Mouse (Mus musculus) intestine, embryonic 15.5 days (tissue): ENCODE results near the gene Spdye4c. TPM values are rescaled to one million over a fixed set of nuclear protein-coding genes. Genes with fewer than 3 reads are reported as not detected.
A peak's percentile ranks its signal among the peaks of the same experiment; 100 is the strongest.

Source experiments
- ATAC-seq: fragments of 200-750 bp; cut with Nextera tagmentation; 2 replicates; pipeline ENCODE4 v1.8.0; 2017; ENCODE audit warnings: moderate TSS enrichment, moderate library complexity
- H3K27ac ChIP-seq: fragments of 300-500 bp; sonication (generic); 2 replicates; pipeline ENCODE4 v1.5.1; 2015; ENCODE audit warnings: mild to moderate bottlenecking, inconsistent platforms
- H3K27me3 ChIP-seq: fragments of 300-500 bp; sonication (generic); replicated peaks from 2 replicates; pipeline ENCODE4 v1.6.1; 2015; ENCODE audit warnings: inconsistent platforms
- H3K36me3 ChIP-seq: fragments of 300-500 bp; sonication (generic); 2 replicates; pipeline ENCODE4 v1.6.1; 2015; ENCODE audit warnings: inconsistent platforms
- H3K4me1 ChIP-seq: fragments of 300-500 bp; sonication (generic); replicated peaks from 2 replicates; pipeline ENCODE4 v1.6.1; 2015; ENCODE audit warnings: inconsistent platforms
- H3K4me2 ChIP-seq: fragments of 300-500 bp; sonication (generic); replicated peaks from 2 replicates; pipeline ENCODE4 v1.6.1; 2015; ENCODE audit warnings: mild to moderate bottlenecking, inconsistent platforms
- H3K4me3 ChIP-seq: fragments of 300-500 bp; sonication (generic); replicated peaks from 2 replicates; pipeline ENCODE4 v1.5.1; 2015; ENCODE audit warnings: inconsistent platforms
- H3K9ac ChIP-seq: fragments of 300-500 bp; sonication (generic); 2 replicates; pipeline ENCODE4 v1.6.1; 2015; ENCODE audit warnings: inconsistent platforms
- H3K9me3 ChIP-seq: fragments of 300-500 bp; sonication (generic); 2 replicates; pipeline ENCODE4 v1.6.1; 2016; ENCODE audit warnings: inconsistent platforms
- WGBS: fragments of 180-500 bp; shearing (Covaris S2); methylation state at CpG from one replicate; pipeline ENCODE4 v1.1.7; 2015; 5-methylcytosine and 5-hydroxymethylcytosine counted together
- polyA plus RNA-seq: library from polyadenylated mRNA; unstranded; fragments of >200 nt; fragmentation: Nextera tagmentation; extraction: Ambion mirVana; gene quantifications from 2 replicates; pipeline ENCODE4 v1.2.1, GENCODE M21; 2015

Spdye4c gene
- polyA plus RNA-seq, result not detected in 2 replicates

GRCm38 (mm10) chr2:128590909-128591308 is at the start of gene Spdye4c:
TSS of gene Spdye4c (plus strand) at chr2:128591209.
- no peak for ATAC-seq
- Histone ChIP-seq H3K27me3 (no peaks in the 10 kb centered on the region), H3K9ac (no peak within 1 kb of the TSS), H3K36me3 (no peaks in the 10 kb centered on the region), H3K4me2 (no peak within 1 kb of the TSS), H3K4me1 (no peaks in the 10 kb centered on the region), H3K27ac (no peak within 1 kb of the TSS), H3K9me3 (no peaks in the 10 kb centered on the region), H3K4me3 (no peak within 1 kb of the TSS)
- 88% methylated on average over 3 of the region's 3 CpGs for WGBS

DNA sequence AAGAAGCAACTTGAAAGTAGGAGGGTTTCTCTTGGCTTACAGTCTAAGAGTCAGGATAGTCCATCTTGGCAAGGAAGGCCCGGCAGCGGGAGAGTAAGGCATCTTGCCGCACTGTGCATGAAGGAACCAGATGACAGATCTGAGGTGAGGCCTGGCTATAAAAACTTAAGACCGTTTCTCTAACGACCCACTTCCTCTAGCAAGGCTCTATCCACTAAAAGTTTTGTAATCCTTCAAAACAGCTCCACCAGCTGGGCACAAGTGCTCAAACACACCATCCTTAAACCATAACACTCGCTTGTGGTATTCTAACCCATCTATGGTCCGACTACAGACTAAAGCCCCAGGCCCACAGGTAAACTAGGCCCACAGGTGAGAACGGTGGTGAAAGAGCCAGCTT is 47.5 kb upstream of the Spdye4c start:
- Histone ChIP-seq H3K27ac (peak overlapping the region; percentile 15; the same call in 1 of the 2 replicates), H3K36me3 (no peaks in the 10 kb centered on the region), H3K27me3 (no peaks in the 10 kb centered on the region), H3K4me1 (peaks cover 10% of the 10 kb centered on the region; the same call in 1 of the 2 replicates), H3K9me3 (no peaks in the 10 kb centered on the region), H3K4me3 (no peak overlapping the region), H3K4me2 (no peak overlapping the region), H3K9ac (no peak overlapping the region)
- 68% methylated on average over 8 of the region's 8 CpGs for WGBS
- no peak for ATAC-seq

- Histone ChIP-seq H3K27ac (no peak overlapping the region), H3K36me3 (no peaks in the 10 kb centered on the region), H3K4me2 (no peak overlapping the region), H3K4me3 (no peak overlapping the region), H3K27me3 (no peaks in the 10 kb centered on the region), H3K9ac (no peak overlapping the region), H3K4me1 (peaks cover 13% of the 10 kb centered on the region), H3K9me3 (no peaks in the 10 kb centered on the region)
- WGBS, result 60% methylated on average over 5 of the region's 5 CpGs
- ATAC-seq, result peak; percentile 37; the same call in 1 of the 2 replicates
Measured at GRCm38 (mm10) chr2:128544421-128545137, 46.4 kb upstream of the Spdye4c start.

- no peak for ATAC-seq
- H3K4me2 ChIP-seq, result no peak overlapping the region
- no peak overlapping the region for H3K9ac ChIP-seq
- no peaks in the 10 kb centered on the region for H3K27me3 ChIP-seq
- H3K27ac ChIP-seq, result no peak overlapping the region
- H3K36me3 ChIP-seq, result no peaks in the 10 kb centered on the region
- no peak overlapping the region for H3K4me3 ChIP-seq
- no peaks in the 10 kb centered on the region for H3K9me3 ChIP-seq
- peaks cover 19% of the 10 kb centered on the region for H3K4me1 ChIP-seq
- 78% methylated on average over 7 of the region's 7 CpGs for WGBS
Measured at GRCm38 (mm10) chr2:128545447-128545846, 45.6 kb upstream of the Spdye4c start.

DNA sequence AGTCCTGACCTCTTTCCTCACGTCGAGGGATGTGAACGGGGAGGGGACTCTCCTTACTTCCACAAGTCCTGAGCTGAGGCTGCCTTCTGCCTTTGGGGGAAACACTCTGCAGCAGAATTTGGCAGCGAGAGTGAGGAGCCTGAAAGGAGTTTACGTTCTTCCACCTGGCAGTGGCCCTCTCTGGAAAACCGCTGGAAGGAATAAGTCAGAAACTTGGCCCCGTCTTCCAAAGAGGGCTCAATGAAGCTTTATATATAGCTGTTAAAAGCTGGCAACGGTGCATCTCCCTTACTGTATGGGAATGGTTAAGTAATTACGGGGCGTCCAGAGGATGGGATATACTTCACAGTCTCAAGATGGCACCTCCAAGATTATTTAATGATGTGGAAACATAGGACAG is 43.9 kb upstream of the Spdye4c start:
- no peak overlapping the region for H3K9ac ChIP-seq
- 54% methylated on average over 10 of the region's 10 CpGs for WGBS
- H3K9me3 ChIP-seq, result no peaks in the 10 kb centered on the region
- no peak overlapping the region for H3K4me3 ChIP-seq
- no peak for ATAC-seq
- peaks cover 19% of the 10 kb centered on the region for H3K4me1 ChIP-seq
- H3K36me3 ChIP-seq, result no peaks in the 10 kb centered on the region
- no peak overlapping the region for H3K4me2 ChIP-seq
- H3K27me3 ChIP-seq, result no peaks in the 10 kb centered on the region
- H3K27ac ChIP-seq, result no peak overlapping the region

- peak; percentile 87 for ATAC-seq
- WGBS, result 58% methylated on average over 2 of the region's 2 CpGs
Measured at GRCm38 (mm10) chr2:128548262-128548661, 42.7 kb upstream of the Spdye4c start.

DNA sequence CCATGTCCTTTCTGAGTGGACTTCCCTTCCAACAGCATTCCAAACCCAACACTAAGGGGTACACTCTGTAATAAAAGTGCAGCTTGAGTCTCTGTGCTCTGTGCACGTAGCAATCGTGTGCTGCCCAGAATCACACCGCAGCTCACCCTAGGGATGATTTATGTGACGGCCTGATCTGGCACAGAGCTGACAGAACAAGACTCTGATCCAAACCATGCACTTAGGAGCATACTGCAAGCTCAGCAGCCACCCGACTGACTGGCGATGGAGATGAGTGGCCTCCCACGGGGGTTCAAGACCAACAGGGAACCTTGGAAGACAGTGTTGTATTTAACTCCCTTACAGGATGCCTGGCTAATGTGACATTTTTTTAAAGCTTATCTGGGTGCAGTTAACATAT is 41.4 kb upstream of the Spdye4c start:
- Histone ChIP-seq H3K4me2 (peak overlapping the region; percentile 11; the same call in 1 of the 2 replicates), H3K36me3 (no peaks in the 10 kb centered on the region), H3K9ac (no peak overlapping the region), H3K4me1 (peaks cover 16% of the 10 kb centered on the region), H3K27me3 (no peaks in the 10 kb centered on the region), H3K9me3 (no peaks in the 10 kb centered on the region), H3K4me3 (no peak overlapping the region), H3K27ac (peak overlapping the region; percentile 40; the same call in 1 of the 2 replicates)
- 17% methylated on average over 7 of the region's 7 CpGs for WGBS
- peak; percentile 58 for ATAC-seq

More at GRCm38 (mm10) chr2:128548262-128548661, 42.7 kb upstream of the Spdye4c start:
- Histone ChIP-seq H3K36me3 (no peaks in the 10 kb centered on the region), H3K4me3 (no peak overlapping the region), H3K9me3 (no peaks in the 10 kb centered on the region), H3K27me3 (no peaks in the 10 kb centered on the region), H3K9ac (no peak overlapping the region), H3K4me2 (no peak overlapping the region), H3K27ac (no peak overlapping the region), H3K4me1 (peaks cover 19% of the 10 kb centered on the region)

GRCm38 (mm10) chr2:128549963-128550362 is 41.0 kb upstream of the Spdye4c start:
- H3K9ac ChIP-seq, result no peak overlapping the region
- WGBS, result 22% methylated on average over 6 of the region's 6 CpGs
- ATAC-seq, result peak; percentile 69
- no peaks in the 10 kb centered on the region for H3K36me3 ChIP-seq
- H3K27ac ChIP-seq, result peak overlapping the region; percentile 40; the same call in 1 of the 2 replicates
- peak overlapping the region; percentile 11; the same call in 1 of the 2 replicates for H3K4me2 ChIP-seq
- H3K27me3 ChIP-seq, result no peaks in the 10 kb centered on the region
- no peak overlapping the region for H3K4me3 ChIP-seq
- H3K9me3 ChIP-seq, result no peaks in the 10 kb centered on the region
- peaks cover 12% of the 10 kb centered on the region for H3K4me1 ChIP-seq

DNA sequence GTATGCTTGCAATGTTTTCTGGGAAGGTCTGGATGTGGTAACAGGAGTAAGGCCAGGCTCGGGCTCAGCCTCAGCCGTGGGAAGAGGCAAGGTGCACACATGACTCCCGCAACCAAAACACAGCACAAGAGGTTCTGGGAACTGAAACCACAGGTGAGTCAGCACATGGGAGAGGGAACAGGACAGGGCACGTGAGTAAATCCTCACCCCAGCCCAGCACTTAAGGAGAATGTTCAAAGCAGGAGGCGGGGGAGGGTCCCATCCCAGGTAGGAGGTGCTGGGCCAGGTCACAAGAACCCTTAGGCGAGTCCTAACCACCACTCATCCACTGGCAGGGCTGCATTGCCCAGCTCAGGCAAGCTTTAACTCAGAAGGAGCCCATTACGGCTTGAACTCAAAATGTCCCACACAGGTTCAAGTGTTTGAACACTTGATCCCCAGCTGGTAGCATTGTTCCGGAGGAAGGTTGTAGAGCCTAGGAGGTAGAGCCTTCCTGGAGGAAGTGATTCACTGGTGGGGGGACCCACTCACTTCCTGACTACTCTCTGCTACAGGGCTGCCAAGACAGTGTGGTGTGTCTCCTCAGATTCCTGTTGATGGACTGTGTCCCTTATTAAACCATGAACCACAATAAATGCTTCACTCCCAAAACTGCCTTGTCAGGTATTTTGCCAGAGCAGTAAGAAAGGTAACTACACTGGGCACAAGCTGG is 38.8 kb upstream of the Spdye4c start:
- no peaks in the 10 kb centered on the region for H3K9me3 ChIP-seq
- no peak overlapping the region for H3K27ac ChIP-seq
- ATAC-seq, result no peak
- no peak overlapping the region for H3K4me3 ChIP-seq
- no peak overlapping the region for H3K9ac ChIP-seq
- no peaks in the 10 kb centered on the region for H3K27me3 ChIP-seq
- whole genome bisulfite sequencing, result 82% methylated on average over 8 of the region's 8 CpGs
- H3K4me1 ChIP-seq, result peaks cover 9% of the 10 kb centered on the region
- no peak overlapping the region for H3K4me2 ChIP-seq
- no peaks in the 10 kb centered on the region for H3K36me3 ChIP-seq

DNA sequence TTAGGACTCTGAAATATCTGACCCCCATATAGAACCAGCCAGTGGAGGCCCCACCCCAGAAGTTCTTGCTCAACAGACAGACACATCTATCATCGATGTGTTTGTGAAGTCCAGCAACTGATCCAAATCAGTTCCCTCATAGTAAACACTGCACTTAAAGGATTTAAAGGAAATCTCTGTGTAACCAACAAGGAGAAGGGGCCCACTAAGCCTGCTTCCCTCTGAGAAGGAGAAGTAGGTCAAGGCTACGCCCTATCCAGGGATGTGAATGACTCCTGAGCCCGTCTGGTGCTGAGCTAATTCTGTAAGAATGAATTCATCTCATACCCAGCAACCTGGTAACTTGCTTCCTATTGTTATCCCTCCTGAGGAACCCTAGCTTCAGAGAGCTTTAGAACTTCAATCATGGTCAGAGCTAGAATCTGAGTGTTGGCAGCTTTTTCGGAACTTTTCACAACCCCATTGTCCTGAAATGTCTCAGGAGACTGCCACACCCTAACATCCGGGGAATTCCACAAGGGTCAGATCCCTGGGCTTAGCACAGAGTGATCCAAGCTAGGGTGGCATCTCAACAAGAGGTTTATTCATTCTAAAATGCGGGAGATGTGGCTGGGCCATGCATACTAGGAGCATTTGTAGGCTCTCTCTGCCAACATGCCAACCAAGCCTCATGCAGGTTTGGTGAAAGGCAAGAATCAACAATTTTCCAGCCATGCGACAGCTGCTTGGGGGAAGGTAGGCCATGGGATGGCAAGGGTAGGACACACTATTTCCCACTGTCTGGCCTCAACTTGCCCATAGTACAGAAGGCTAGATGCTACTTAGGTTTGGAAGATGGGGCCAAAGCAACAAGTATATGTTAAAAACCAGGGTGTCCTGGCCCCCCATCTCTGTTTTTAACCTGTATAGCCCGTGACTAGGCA is 38.0 kb upstream of the Spdye4c start:
- Histone ChIP-seq H3K9ac (no peak overlapping the region), H3K36me3 (no peaks in the 10 kb centered on the region), H3K9me3 (no peaks in the 10 kb centered on the region), H3K4me3 (no peak overlapping the region), H3K27me3 (no peaks in the 10 kb centered on the region), H3K4me1 (peaks cover 9% of the 10 kb centered on the region), H3K27ac (no peak overlapping the region), H3K4me2 (no peak overlapping the region)
- ATAC-seq, result no peak
- WGBS, result 82% methylated on average over 8 of the region's 8 CpGs

DNA sequence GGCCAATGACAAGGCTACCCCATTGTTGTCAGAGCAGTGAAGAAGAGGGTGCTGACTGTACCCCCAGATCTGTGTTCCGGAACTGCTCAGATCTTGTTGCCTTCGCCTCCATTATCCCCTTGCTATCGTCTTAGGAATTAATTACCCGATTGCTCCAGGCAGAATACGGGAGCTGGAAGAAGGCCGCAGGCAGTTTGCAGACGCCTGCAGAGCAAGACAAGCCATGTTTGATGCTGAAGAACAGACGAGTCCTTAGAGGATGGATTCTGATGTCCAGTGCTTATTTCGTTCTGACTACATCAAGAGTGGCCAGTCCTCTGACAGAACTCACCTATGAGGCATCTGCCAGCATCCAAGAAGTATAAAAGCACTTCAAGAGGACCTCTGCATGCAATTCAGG is 35.9 kb upstream of the Spdye4c start:
- 86% methylated on average over 9 of the region's 9 CpGs for WGBS
- Histone ChIP-seq H3K9ac (no peak overlapping the region), H3K9me3 (no peaks in the 10 kb centered on the region), H3K36me3 (no peaks in the 10 kb centered on the region), H3K27ac (no peak overlapping the region), H3K27me3 (no peaks in the 10 kb centered on the region), H3K4me3 (no peak overlapping the region), H3K4me2 (no peak overlapping the region), H3K4me1 (0 out of 2 replicates have a peak, but pooled peaks cover under 1% of the 10 kb centered on the region)
- ATAC-seq, result no peak

DNA sequence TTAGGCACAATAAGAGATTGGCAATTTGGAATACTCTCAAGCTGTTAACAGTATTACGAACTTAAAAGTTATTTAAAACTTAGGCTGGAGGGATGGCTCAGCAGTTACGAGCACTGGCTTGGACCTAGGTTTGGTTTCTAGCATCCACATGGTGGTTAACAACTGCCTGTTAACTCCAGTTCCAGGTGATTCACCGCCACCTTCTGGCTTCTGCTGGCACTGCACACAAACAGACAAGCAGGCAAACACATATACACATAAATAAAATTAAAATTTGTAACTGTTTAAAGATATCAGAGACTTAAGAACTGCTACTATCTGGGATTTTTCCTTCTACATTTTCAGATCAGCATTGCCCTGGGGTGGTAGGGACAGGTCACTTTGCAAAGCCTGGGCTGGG is 26.8 kb upstream of the Spdye4c start:
- H3K9ac ChIP-seq, result no peak overlapping the region
- 84% methylated on average over 3 of the region's 3 CpGs for WGBS
- H3K4me3 ChIP-seq, result no peak overlapping the region
- H3K27me3 ChIP-seq, result no peaks in the 10 kb centered on the region
- H3K36me3 ChIP-seq, result no peaks in the 10 kb centered on the region
- ATAC-seq, result no peak
- no peaks in the 10 kb centered on the region for H3K9me3 ChIP-seq
- H3K4me1 ChIP-seq, result peaks cover 17% of the 10 kb centered on the region
- no peak overlapping the region for H3K27ac ChIP-seq
- no peak overlapping the region for H3K4me2 ChIP-seq
